Mouse (Mus musculus) G1E (cell line): Measurements from ENCODE around the gene Emx2. TPM values are rescaled to one million over a fixed set of nuclear protein-coding genes. Genes with fewer than 3 reads are reported as not detected.

Experiments
- ATAC-seq: 2 replicates; pipeline ENCODE4 v1.8.0; 2016; ENCODE audit warnings: mild to moderate bottlenecking; ENCODE audit not compliant: insufficient number of reproducible peaks, poor library complexity, low FRiP score, severe bottlenecking; ENCODE audit errors: extremely low read depth
- DNase-seq: peaks from one replicate; pipeline ENCODE4 v3.0.0; 2012; ENCODE audit warnings: low spot score
- H3K27me3 ChIP-seq: 2 replicates; pipeline ENCODE4 v1.6.1; 2012; ENCODE audit warnings: mild to moderate bottlenecking, low read length, inconsistent platforms; ENCODE audit not compliant: insufficient read depth
- H3K36me3 ChIP-seq: replicated peaks from 2 replicates; pipeline ENCODE3; 2012; ENCODE audit warnings: mild to moderate bottlenecking, inconsistent platforms
- H3K4me1 ChIP-seq: 2 replicates; pipeline ENCODE4 v1.6.1; 2012; ENCODE audit warnings: low read depth, low read length, inconsistent platforms, mixed read lengths; ENCODE audit not compliant: insufficient read depth
- H3K4me3 ChIP-seq: 2 replicates; pipeline ENCODE4 v1.5.1; 2012; ENCODE audit warnings: low read depth, mild to moderate bottlenecking, inconsistent platforms, low read length, moderate library complexity, mixed read lengths
- H3K9me3 ChIP-seq: replicated peaks from 2 replicates; pipeline ENCODE4 v1.6.1; 2012; ENCODE audit warnings: inconsistent platforms
- CTCF ChIP-seq: IDR thresholded peaks from 2 replicates; pipeline ENCODE4 v1.5.1; 2012; ENCODE audit warnings: low read depth, low read length, inconsistent platforms, mixed read lengths
- GATA1 ChIP-seq: IDR thresholded peaks from 2 replicates; pipeline ENCODE4 v1.6.1; 2012; ENCODE audit warnings: borderline replicate concordance, low read length, inconsistent platforms, mixed read lengths
- GATA2 ChIP-seq: IDR thresholded peaks from 2 replicates; pipeline ENCODE4 v1.6.1; 2012; ENCODE audit warnings: low read depth, low read length, inconsistent platforms, borderline replicate concordance
- POLR2AphosphoS5 ChIP-seq: IDR thresholded peaks from 2 replicates; pipeline ENCODE4 v1.6.1; 2012; ENCODE audit warnings: low read depth, low read length, inconsistent platforms; ENCODE audit not compliant: insufficient replicate concordance
- TAL1 ChIP-seq: conservative IDR thresholded peaks from 2 replicates; pipeline ENCODE4 v1.6.1; 2012; ENCODE audit warnings: low read depth, low read length, inconsistent platforms, mixed read lengths
- polyA plus RNA-seq: library from polyadenylated mRNA; stranded (reverse); fragments of >175 nt; gene quantifications from 2 replicates; pipeline ENCODE4 v1.2.3, GENCODE M21; 2012
- total RNA-seq, 2 experiments: library from RNA; stranded (forward) in 1 of 2; stranded (reverse) in 1 of 2; fragments of 200-1000 nt in 1 of 2; fragments of >200 nt in 1 of 2; fragmentation: Nextera tagmentation in 1 of 2; gene quantifications; 2 replicates each; pipeline ENCODE4 v1.2.3; 2014 to 2017

The Emx2 gene
- total and polyA plus RNA-seq, 3 experiments, result 4.7 TPM; not detected in 2

GRCm38 (mm10) chr19:59508896-59509295 is 50.7 kb downstream of the Emx2 start:
- H3K36me3 ChIP-seq, result no peaks in the 10 kb centered on the region
- no peak for ATAC-seq
- H3K4me3 ChIP-seq, result no peak overlapping the region
- no peak for TF ChIP-seq GATA2
- no peak for TF ChIP-seq GATA1
- TF ChIP-seq CTCF, result no peak
- no peak for TF ChIP-seq POLR2AphosphoS5
- TF ChIP-seq TAL1, result no peak
- H3K9me3 ChIP-seq, result no peaks in the 10 kb centered on the region
- no peaks in the 10 kb centered on the region for H3K4me1 ChIP-seq
- no peak for DNase-seq
- peaks cover 2% of the 10 kb centered on the region for H3K27me3 ChIP-seq

GRCm38 (mm10) chr19:59513181-59513580 is 55.0 kb downstream of the Emx2 start:
- TF ChIP-seq GATA2 (no peak), GATA1 (no peak), CTCF (no peak), TAL1 (no peak), POLR2AphosphoS5 (no peak)
- Histone ChIP-seq H3K4me1 (no peaks in the 10 kb centered on the region), H3K9me3 (no peaks in the 10 kb centered on the region), H3K27me3 (peaks cover 2% of the 10 kb centered on the region), H3K4me3 (no peak overlapping the region), H3K36me3 (no peaks in the 10 kb centered on the region)
- DNase-seq (no peak), ATAC-seq (no peak)

Other genes with a start within 250 kb of the Emx2 start
- not detected in 2 replicates for gene Kcnk18, start 239.2 kb upstream of the Emx2 start, total RNA-seq (2014; fragmentation: Nextera tagmentation)
- 0.05 TPM in 1 of 2 replicates, not detected in the other for gene Kcnk18, start 239.2 kb upstream of the Emx2 start, total RNA-seq (2017)
- gene Kcnk18, start 239.2 kb upstream of the Emx2 start, polyA plus RNA-seq, result not detected in 2 replicates
- gene Slc18a2, start 197.5 kb upstream of the Emx2 start, total RNA-seq (2014; fragmentation: Nextera tagmentation), result 0.30 TPM in 1 of 2 replicates, not detected in the other
- gene Slc18a2, start 197.5 kb upstream of the Emx2 start, total RNA-seq (2017), result 0.35 and 0.44 TPM in 2 replicates
- 0.02 and 0.04 TPM in 2 replicates for gene Slc18a2, start 197.5 kb upstream of the Emx2 start, polyA plus RNA-seq
- 62.6 and 81.3 TPM in 2 replicates for gene Rps12-ps3, start 136.1 kb upstream of the Emx2 start, total RNA-seq (2014; fragmentation: Nextera tagmentation)
- 402 and 406 TPM in 2 replicates for gene Rps12-ps3, start 136.1 kb upstream of the Emx2 start, total RNA-seq (2017)
- gene Rps12-ps3, start 136.1 kb upstream of the Emx2 start, polyA plus RNA-seq, result 33.9 and 53.3 TPM in 2 replicates
- 81.6 and 85.5 TPM in 2 replicates for gene Pdzd8, start 112.6 kb upstream of the Emx2 start, total RNA-seq (2014; fragmentation: Nextera tagmentation)
- gene Pdzd8, start 112.6 kb upstream of the Emx2 start, total RNA-seq (2017), result 35.1 and 40.0 TPM in 2 replicates
- 15.1 and 17.4 TPM in 2 replicates for gene Pdzd8, start 112.6 kb upstream of the Emx2 start, polyA plus RNA-seq